Mouse (Mus musculus) myocyte (in vitro differentiated cells): ENCODE results near the gene Samd5. TPM values are rescaled to one million over a fixed set of nuclear protein-coding genes. Genes with fewer than 3 reads are reported as not detected.

Source experiments
- H3K27me3 ChIP-seq: one replicate; pipeline ENCODE4 v1.6.1; 2011; ENCODE audit not compliant: control insufficient read depth, insufficient read depth, insufficient read length
- H3K36me3 ChIP-seq: one replicate; pipeline ENCODE4 v1.6.1; 2011; ENCODE audit not compliant: control insufficient read depth, insufficient read depth
- H3K4me2 ChIP-seq: one replicate; pipeline ENCODE4 v1.6.1; 2011; ENCODE audit warnings: low read depth, control low read depth
- H3K4me3 ChIP-seq: one replicate; pipeline ENCODE4 v1.5.1; 2011; ENCODE audit warnings: mild to moderate bottlenecking, control low read depth, moderate library complexity
- H3K79me2 ChIP-seq: one replicate; pipeline ENCODE4 v1.6.1; 2011; ENCODE audit not compliant: control insufficient read depth, insufficient read depth
- H3ac ChIP-seq: one replicate; pipeline ENCODE4 v1.6.1; 2011; ENCODE audit not compliant: control insufficient read depth, insufficient read length
- CEBPB ChIP-seq: IDR thresholded peaks from 2 replicates; pipeline ENCODE4 v1.6.1; 2011; ENCODE audit warnings: mild to moderate bottlenecking, moderate library complexity; ENCODE audit not compliant: poor library complexity, insufficient read depth, severe bottlenecking
- E2F4 ChIP-seq: IDR thresholded peaks from one replicate; pipeline ENCODE4 v1.6.1; 2011; ENCODE audit warnings: mild to moderate bottlenecking, control low read depth, moderate library complexity; ENCODE audit not compliant: insufficient read depth
- MAX ChIP-seq: IDR thresholded peaks from one replicate; pipeline ENCODE4 v1.6.1; 2011; ENCODE audit warnings: low read depth, mild to moderate bottlenecking, control low read depth
- MYOD1 ChIP-seq, 3 experiments: IDR thresholded peaks; one replicate each; pipeline ENCODE4 v1.6.1; 2011; ENCODE audit warnings: control low read depth in 2 of 3, low read depth in 2 of 3, mild to moderate bottlenecking in 2 of 3, moderate library complexity in 1 of 3; ENCODE audit not compliant: insufficient read length in 2 of 3, control insufficient read depth in 1 of 3
- MYOG ChIP-seq, 3 experiments: IDR thresholded peaks; one replicate each; pipeline ENCODE4 v1.6.1; 2011; ENCODE audit warnings: control low read depth in 2 of 3, low read depth in 2 of 3, mild to moderate bottlenecking in 2 of 3; ENCODE audit not compliant: insufficient read length in 2 of 3, control insufficient read depth in 1 of 3, insufficient read depth in 1 of 3
- POLR2A ChIP-seq: IDR thresholded peaks from one replicate; pipeline ENCODE4 v1.6.1; 2011; ENCODE audit warnings: low read depth, mild to moderate bottlenecking, control low read depth, moderate library complexity; ENCODE audit not compliant: insufficient read length
- POLR2AphosphoS2 ChIP-seq: IDR thresholded peaks from one replicate; pipeline ENCODE4 v1.6.1; 2011; ENCODE audit warnings: low read depth, control low read depth; ENCODE audit not compliant: insufficient read length
- REST ChIP-seq: IDR thresholded peaks from one replicate; pipeline ENCODE4 v1.6.1; 2011; ENCODE audit warnings: mild to moderate bottlenecking, control low read depth, moderate library complexity; ENCODE audit not compliant: insufficient read depth, insufficient read length
- SRF ChIP-seq: IDR thresholded peaks from one replicate; pipeline ENCODE4 v1.6.1; 2011; ENCODE audit warnings: low read depth; ENCODE audit not compliant: control insufficient read depth, insufficient read length
- TCF12 ChIP-seq: IDR thresholded peaks from one replicate; pipeline ENCODE4 v1.6.1; 2011; ENCODE audit warnings: mild to moderate bottlenecking, control low read depth; ENCODE audit not compliant: poor library complexity, insufficient read depth, severe bottlenecking
- TCF3 ChIP-seq: IDR thresholded peaks from one replicate; pipeline ENCODE4 v1.6.1; 2011; ENCODE audit warnings: low read depth, control low read depth; ENCODE audit not compliant: insufficient read length
- USF1 ChIP-seq: IDR thresholded peaks from one replicate; pipeline ENCODE4 v1.6.1; 2011; ENCODE audit warnings: low read depth, mild to moderate bottlenecking, control low read depth, moderate library complexity
- polyA plus RNA-seq: library from polyadenylated mRNA; unstranded; fragments of >200 nt; fragmentation: generic; extraction: Trizol; gene quantifications from one replicate; pipeline ENCODE4 v1.2.1, GENCODE M21; 2012; ENCODE audit warnings: missing spikeins

Samd5 gene
- polyA plus RNA-seq, 1 experiment: not detected

DNA sequence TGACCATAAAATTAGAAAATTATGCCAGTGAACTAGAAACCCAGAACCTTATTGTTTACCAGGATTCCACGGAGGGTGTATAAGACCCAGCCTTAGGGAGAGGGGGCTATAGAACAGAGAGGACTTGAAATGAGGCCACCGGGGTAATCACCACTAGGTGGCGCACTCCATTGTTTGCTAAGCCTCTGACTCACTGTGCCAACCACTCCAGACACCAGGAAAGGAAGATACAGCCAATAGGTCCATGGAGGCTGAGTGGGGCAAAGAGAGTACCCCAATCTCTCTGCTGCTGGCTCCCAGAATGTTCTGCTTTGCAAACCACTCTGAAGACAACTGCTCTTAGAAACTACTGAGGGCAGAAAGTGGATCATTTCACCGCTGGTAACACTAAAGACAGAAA is 99.4 kb downstream of the Samd5 start:
- Histone ChIP-seq H3K4me2 (no peak overlapping the region), H3K4me3 (no peak overlapping the region), H3ac (no peak overlapping the region), H3K27me3 (no peaks in the 10 kb centered on the region), H3K36me3 (no peaks in the 10 kb centered on the region), H3K79me2 (no peaks in the 10 kb centered on the region)
- no peak for TF ChIP-seq SRF
- TF ChIP-seq USF1: no peak
- no peak for TF ChIP-seq POLR2A
- no peak for TF ChIP-seq POLR2AphosphoS2
- no peak for TF ChIP-seq MAX
- no peak for TF ChIP-seq E2F4

DNA sequence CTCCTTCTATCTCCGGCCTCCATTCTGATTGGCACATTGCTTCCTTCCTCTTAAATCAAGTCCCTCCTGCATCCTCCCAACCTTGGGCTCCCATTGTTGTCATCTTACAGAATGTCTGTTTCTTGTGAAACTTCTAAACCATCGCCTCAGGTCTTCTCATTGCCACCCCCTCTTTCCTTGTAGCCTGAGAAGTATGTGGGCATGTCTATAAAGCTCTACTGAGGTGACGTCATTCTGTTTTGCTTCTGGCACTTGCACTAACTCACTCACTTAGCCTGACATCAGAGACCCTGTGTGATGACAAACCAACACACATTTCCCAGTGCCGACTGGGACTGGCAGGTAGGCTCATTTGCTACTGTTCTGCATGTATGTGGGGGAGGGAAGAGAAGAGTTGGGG is 100.9 kb downstream of the Samd5 start:
- H3K27me3 ChIP-seq: no peaks in the 10 kb centered on the region
- TF ChIP-seq MAX (no peak), POLR2A (no peak), POLR2AphosphoS2 (no peak), CEBPB (no peak), MYOD1 (IDR thresholded peaks at IDR 0.05; ENCODE audit: control insufficient read depth in 1 of 3, insufficient read length in 2 of 3, low read depth in 2 of 3) (no peak), MYOG (IDR thresholded peaks at IDR 0.05; ENCODE audit: control insufficient read depth in 1 of 3, insufficient read depth in 1 of 3, insufficient read length in 2 of 3, low read depth in 2 of 3) (no peak), TCF3 (no peak), TCF12 (no peak), REST (no peak), USF1 (no peak)
- H3K36me3 ChIP-seq: no peaks in the 10 kb centered on the region
- no peak overlapping the region for H3K4me2 ChIP-seq
- no peaks in the 10 kb centered on the region for H3K79me2 ChIP-seq
- H3K4me3 ChIP-seq: no peak overlapping the region
- H3ac ChIP-seq: no peak overlapping the region

Other genes with a start within 250 kb of the Samd5 start
- 4.2 TPM for gene Stxbp5, start 225.9 kb upstream of the Samd5 start, polyA plus RNA-seq